Mouse (Mus musculus) thymus, adult 2 months (tissue): ENCODE results near the gene Palb2.
A peak's percentile ranks its signal among the peaks of the same experiment; 100 is the strongest.

Experiments used
- CTCF ChIP-seq: fragments of 200-500 bp; IDR thresholded peaks from 2 replicates; pipeline ENCODE4 v1.5.1; 2012; ENCODE audit warnings: mild to moderate bottlenecking, control low read depth, low read length, moderate library complexity, borderline replicate concordance; ENCODE audit not compliant: control insufficient read depth, poor library complexity, insufficient read depth; ENCODE audit errors: extremely low read depth
- POLR2A ChIP-seq: fragments of 200-500 bp; IDR thresholded peaks from 2 replicates; pipeline ENCODE4 v1.6.1; 2012; ENCODE audit warnings: mild to moderate bottlenecking, low read length, control low read depth, moderate library complexity; ENCODE audit not compliant: control insufficient read depth, poor library complexity, insufficient read depth; ENCODE audit errors: extremely low read depth

GRCm38 (mm10) chr7:122158915-122159902, 26.4 kb upstream of the Palb2 start, which contains the start of gene Plk1:
- TF ChIP-seq CTCF (peak; percentile 35; the same call in 1 of the 2 replicates), POLR2A (peak; percentile 19; the same call in 1 of the 2 replicates)
